Mouse (Mus musculus) neural tube, embryonic 14.5 days (tissue): ENCODE data around the gene Neurod4. TPM values are rescaled to one million over a fixed set of nuclear protein-coding genes. Genes with fewer than 3 reads are reported as not detected.
"Not testable (repeated sequence)": the region's sequence is repeated elsewhere in the genome, so short reads cannot be mapped to it uniquely, and the experiment has no call there.

Experiments
- ATAC-seq: fragments of 200-750 bp; cut with Nextera tagmentation; 2 replicates; pipeline ENCODE4 v1.8.0; 2017; ENCODE audit warnings: low read depth, mild to moderate bottlenecking, moderate TSS enrichment, moderate library complexity
- H3K27ac ChIP-seq: fragments of 300-500 bp; sonication (generic); 2 replicates; pipeline ENCODE4 v1.5.1; 2014; ENCODE audit warnings: low read depth, mild to moderate bottlenecking, control low read depth, low read length, moderate library complexity, mixed read lengths
- H3K27me3 ChIP-seq: fragments of 300-500 bp; sonication (generic); 2 replicates; pipeline ENCODE4 v1.6.1; 2014; ENCODE audit warnings: low read length; ENCODE audit not compliant: control insufficient read depth, insufficient read depth
- H3K36me3 ChIP-seq: fragments of 300-500 bp; sonication (generic); 2 replicates; pipeline ENCODE4 v1.6.1; 2014; ENCODE audit warnings: low read length, mixed read lengths; ENCODE audit not compliant: control insufficient read depth, insufficient read depth
- H3K4me1 ChIP-seq: fragments of 300-500 bp; sonication (generic); 2 replicates; pipeline ENCODE4 v1.6.1; 2014; ENCODE audit warnings: low read length; ENCODE audit not compliant: control insufficient read depth, insufficient read depth
- H3K4me2 ChIP-seq: fragments of 300-500 bp; sonication (generic); 2 replicates; pipeline ENCODE4 v1.6.1; 2014; ENCODE audit warnings: mild to moderate bottlenecking, low read depth, low read length, control low read depth
- H3K4me3 ChIP-seq: fragments of 300-500 bp; sonication (generic); 2 replicates; pipeline ENCODE4 v1.5.1; 2014; ENCODE audit warnings: low read depth, low read length, control low read depth, mixed read lengths
- H3K9ac ChIP-seq: fragments of 300-500 bp; sonication (generic); replicated peaks from 2 replicates; pipeline ENCODE4 v1.6.1; 2014; ENCODE audit warnings: low read depth, mild to moderate bottlenecking, control low read depth, low read length, mixed read lengths
- H3K9me3 ChIP-seq: fragments of 300-500 bp; sonication (generic); 2 replicates; pipeline ENCODE4 v1.6.1; 2016; ENCODE audit warnings: low read length; ENCODE audit not compliant: control insufficient read depth
- WGBS: fragments of 180-500 bp; shearing (Covaris S2); extraction: QIAGEN DNeasy Blood & Tissue Kit; methylation state at CpG from one replicate; pipeline ENCODE4 v1.1.7; 2014; 5-methylcytosine and 5-hydroxymethylcytosine counted together
- polyA plus RNA-seq: library from polyadenylated mRNA; unstranded; fragments of >200 nt; fragmentation: Nextera tagmentation; extraction: Ambion mirVana; gene quantifications from 2 replicates; pipeline ENCODE4 v1.2.1, GENCODE M21; 2014

Gene Neurod4
- polyA plus RNA-seq, 1 experiment from 2014 or later = 1.6 TPM

- Histone ChIP-seq H3K27ac (no peak overlapping the region), H3K4me2 (no peak overlapping the region), H3K36me3 (no peaks in the 10 kb centered on the region), H3K4me3 (no peak overlapping the region), H3K4me1 (no peaks in the 10 kb centered on the region), H3K9ac (no peak overlapping the region), H3K9me3 (no peaks in the 10 kb centered on the region), H3K27me3 (no peaks in the 10 kb centered on the region)
- no peak for ATAC-seq
- 97% methylated on average over 2 of the region's 2 CpGs for WGBS
Measured at GRCm38 (mm10) chr10:130311534-130312227, 31.6 kb upstream of the Neurod4 start.

GRCm38 (mm10) chr10:130304138-130304537 lies 24.1 kb upstream of the Neurod4 start:
- not testable (repeated sequence) for H3K4me3 ChIP-seq, H3K9ac ChIP-seq, H3K27ac ChIP-seq, H3K4me1 ChIP-seq, H3K36me3 ChIP-seq, H3K9me3 ChIP-seq, ATAC-seq, H3K27me3 ChIP-seq, H3K4me2 ChIP-seq
- WGBS = 76% methylated on average over 3 of the region's 5 CpGs

- not testable (repeated sequence) for H3K27me3 ChIP-seq, H3K36me3 ChIP-seq, H3K27ac ChIP-seq, H3K9ac ChIP-seq, H3K4me1 ChIP-seq, H3K4me2 ChIP-seq, ATAC-seq, H3K4me3 ChIP-seq, H3K9me3 ChIP-seq
- 12% methylated on average over 4 of the region's 4 CpGs for WGBS
Measured at GRCm38 (mm10) chr10:130298748-130299147, 18.7 kb upstream of the Neurod4 start.

GRCm38 (mm10) chr10:130293741-130294408 lies 13.8 kb upstream of the Neurod4 start:
- H3K27ac ChIP-seq = no peak overlapping the region
- no peak overlapping the region for H3K4me2 ChIP-seq
- H3K4me3 ChIP-seq = no peak overlapping the region
- no peak overlapping the region for H3K9ac ChIP-seq
- no peaks in the 10 kb centered on the region for H3K27me3 ChIP-seq
- H3K4me1 ChIP-seq = no peaks in the 10 kb centered on the region
- 11% methylated on average over 3 of the region's 3 CpGs for WGBS
- 0 out of 2 replicates have a peak, but pooled peaks have one; percentile 76 for ATAC-seq
- no peaks in the 10 kb centered on the region for H3K36me3 ChIP-seq
- H3K9me3 ChIP-seq = no peaks in the 10 kb centered on the region

GRCm38 (mm10) chr10:130288007-130288406 lies 8.0 kb upstream of the Neurod4 start:
- Histone ChIP-seq H3K4me1 (no peaks in the 10 kb centered on the region), H3K27me3 (no peaks in the 10 kb centered on the region), H3K36me3 (no peaks in the 10 kb centered on the region), H3K4me2 (no peak overlapping the region), H3K9ac (no peak overlapping the region), H3K27ac (no peak overlapping the region), H3K9me3 (no peaks in the 10 kb centered on the region), H3K4me3 (no peak overlapping the region)
- 19% methylated on average over 3 of the region's 3 CpGs for WGBS
- ATAC-seq = no peak

- H3K4me1 ChIP-seq = no peaks in the 10 kb centered on the region
Measured at GRCm38 (mm10) chr10:130287201-130287600, 7.2 kb upstream of the Neurod4 start.

GRCm38 (mm10) chr10:130281982-130282449 lies 2.0 kb upstream of the Neurod4 start:
- H3K4me1 ChIP-seq = no peaks in the 10 kb centered on the region
- peak; percentile 88 for ATAC-seq
- no peak overlapping the region for H3K9ac ChIP-seq
- 0% methylated on average over 1 of the region's 1 CpGs for WGBS
- no peak overlapping the region for H3K4me2 ChIP-seq
- no peak overlapping the region for H3K27ac ChIP-seq
- no peak overlapping the region for H3K4me3 ChIP-seq
- H3K36me3 ChIP-seq = no peaks in the 10 kb centered on the region
- no peaks in the 10 kb centered on the region for H3K27me3 ChIP-seq
- H3K9me3 ChIP-seq = no peaks in the 10 kb centered on the region

More at GRCm38 (mm10) chr10:130287201-130287600, 7.2 kb upstream of the Neurod4 start:
- no peaks in the 10 kb centered on the region for H3K27me3 ChIP-seq
- H3K4me3 ChIP-seq = no peak overlapping the region
- ATAC-seq = no peak
- H3K9me3 ChIP-seq = no peaks in the 10 kb centered on the region
- no peak overlapping the region for H3K4me2 ChIP-seq
- H3K9ac ChIP-seq = no peak overlapping the region
- H3K36me3 ChIP-seq = no peaks in the 10 kb centered on the region
- no peak overlapping the region for H3K27ac ChIP-seq
- 36% methylated on average over 1 of the region's 1 CpGs for WGBS

GRCm38 (mm10) chr10:130276496-130276895 lies 3.5 kb downstream of the Neurod4 start:
- H3K9me3 ChIP-seq = no peaks in the 10 kb centered on the region
- H3K27ac ChIP-seq = no peak overlapping the region
- no peaks in the 10 kb centered on the region for H3K36me3 ChIP-seq
- H3K9ac ChIP-seq = no peak overlapping the region
- 63% methylated on average over 2 of the region's 2 CpGs for WGBS
- no peak overlapping the region for H3K4me3 ChIP-seq
- H3K4me1 ChIP-seq = no peaks in the 10 kb centered on the region
- no peak for ATAC-seq
- H3K27me3 ChIP-seq = no peaks in the 10 kb centered on the region
- H3K4me2 ChIP-seq = no peak overlapping the region

GRCm38 (mm10) chr10:130275759-130276158 lies 4.3 kb downstream of the Neurod4 start:
- H3K9ac ChIP-seq = no peak overlapping the region
- H3K27ac ChIP-seq = no peak overlapping the region
- no peak overlapping the region for H3K4me2 ChIP-seq
- H3K4me1 ChIP-seq = no peaks in the 10 kb centered on the region
- H3K36me3 ChIP-seq = no peaks in the 10 kb centered on the region
- H3K27me3 ChIP-seq = no peaks in the 10 kb centered on the region
- 42% methylated on average over 2 of the region's 2 CpGs for WGBS
- peak; percentile 41; the same call in 1 of the 2 replicates for ATAC-seq
- no peaks in the 10 kb centered on the region for H3K9me3 ChIP-seq
- H3K4me3 ChIP-seq = no peak overlapping the region
